Mouse (Mus musculus) spleen, adult 2 months (tissue): ENCODE results near the gene Copa.

Source experiments
- CTCF ChIP-seq: fragments of 200-500 bp; IDR thresholded peaks from 2 replicates; pipeline ENCODE4 v1.5.1; 2011; ENCODE audit warnings: mild to moderate bottlenecking, inconsistent platforms; ENCODE audit not compliant: insufficient read depth, insufficient read length, insufficient replicate concordance; ENCODE audit errors: extremely low read depth
- POLR2A ChIP-seq: fragments of 200-500 bp; IDR thresholded peaks from 2 replicates; pipeline ENCODE4 v1.6.1; 2011; ENCODE audit warnings: low read depth, low read length, inconsistent platforms

GRCm38 (mm10) chr1:172159970-172160369, 77.6 kb downstream of the Copa start:
- TF ChIP-seq CTCF, result no peak
- no peak for TF ChIP-seq POLR2A
